Mouse (Mus musculus) hindbrain, postnatal 0 days (tissue): ENCODE measurements around the gene Pou6f2. TPM values are rescaled to one million over a fixed set of nuclear protein-coding genes. Genes with fewer than 3 reads are reported as not detected.

Experiments used
- ATAC-seq: fragments of 200-750 bp; cut with Nextera tagmentation; 2 replicates; pipeline ENCODE4 v1.8.0; 2017; ENCODE audit warnings: mild to moderate bottlenecking, moderate TSS enrichment, moderate library complexity
- DNase-seq: peaks from one replicate; pipeline ENCODE4 v3.0.0-alpha.2; 2015; ENCODE audit warnings: low spot score
- H3K27ac ChIP-seq: fragments of 300-500 bp; sonication (generic); 2 replicates; pipeline ENCODE4 v1.5.1; 2014; ENCODE audit warnings: mild to moderate bottlenecking
- H3K27me3 ChIP-seq: fragments of 300-500 bp; sonication (generic); 2 replicates; pipeline ENCODE4 v1.6.1; 2014; ENCODE audit warnings: low read length, mixed read lengths; ENCODE audit not compliant: insufficient read depth
- H3K36me3 ChIP-seq: fragments of 300-500 bp; sonication (generic); 2 replicates; pipeline ENCODE4 v1.6.1; 2014; ENCODE audit warnings: low read length, mixed read lengths; ENCODE audit not compliant: insufficient read depth
- H3K4me1 ChIP-seq: fragments of 300-500 bp; sonication (generic); 2 replicates; pipeline ENCODE4 v1.6.1; 2014; ENCODE audit warnings: antibody characterized with exemption, low read length, mixed read lengths; ENCODE audit not compliant: insufficient read depth
- H3K4me2 ChIP-seq: fragments of 300-500 bp; sonication (generic); 2 replicates; pipeline ENCODE4 v1.6.1; 2014; ENCODE audit warnings: low read depth, mild to moderate bottlenecking, low read length, moderate library complexity, mixed read lengths
- H3K4me3 ChIP-seq: fragments of 300-500 bp; sonication (generic); 2 replicates; pipeline ENCODE4 v1.5.1; 2014; ENCODE audit warnings: low read length
- H3K9ac ChIP-seq: fragments of 300-500 bp; sonication (generic); replicated peaks from 2 replicates; pipeline ENCODE4 v1.6.1; 2014; ENCODE audit warnings: mild to moderate bottlenecking, low read length, moderate library complexity, mixed read lengths
- H3K9me3 ChIP-seq: fragments of 300-500 bp; sonication (generic); 2 replicates; pipeline ENCODE4 v1.6.1; 2016; ENCODE audit warnings: low read length, mixed read lengths
- CTCF ChIP-seq: IDR thresholded peaks from 2 replicates; pipeline ENCODE4 v1.5.1; 2016; ENCODE audit warnings: antibody characterized with exemption, control low read depth, low read depth
- WGBS: fragments of 180-500 bp; shearing (Covaris S2); extraction: QIAGEN DNeasy Blood & Tissue Kit; methylation state at CpG from one replicate; pipeline ENCODE4 v1.1.7; 2014; 5-methylcytosine and 5-hydroxymethylcytosine counted together
- polyA plus RNA-seq: library from polyadenylated mRNA; unstranded; fragments of >200 nt; fragmentation: Nextera tagmentation; extraction: Ambion mirVana; gene quantifications from 2 replicates; pipeline ENCODE4 v1.2.1, GENCODE M21; 2015
- total RNA-seq: library from RNA; depleted of rRNA; stranded (reverse); fragments of >200 nt; gene quantifications from 2 replicates; pipeline ENCODE4 v1.2.3, GENCODE M21; 2014

The Pou6f2 gene
- total and polyA plus RNA-seq, 2 experiments from 2014 or later: 2.9 to 4.4 TPM

DNA sequence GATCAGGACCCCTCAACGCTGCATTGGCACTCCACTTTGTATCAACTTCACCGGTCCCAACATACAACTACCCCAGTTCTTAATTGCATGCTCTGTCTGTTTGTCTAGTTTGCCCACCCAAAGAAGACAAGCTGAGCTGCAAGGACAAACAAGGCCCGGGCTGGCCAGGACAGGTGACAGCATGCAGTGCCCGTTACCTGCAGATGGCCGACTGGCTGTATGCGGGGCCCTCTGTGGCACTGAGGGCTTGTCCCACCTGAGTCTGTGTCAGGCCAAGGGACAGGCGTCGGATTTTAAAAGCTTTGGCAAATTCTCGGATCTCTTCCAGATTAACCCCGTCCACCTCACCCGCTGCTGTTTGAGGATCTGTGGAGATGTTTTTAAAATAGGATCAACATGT is 268.7 kb downstream of the Pou6f2 start:
- DNase-seq (no peak), ATAC-seq (no peak)
- no peak for TF ChIP-seq CTCF
- H3K9ac ChIP-seq: no peak overlapping the region
- H3K4me1 ChIP-seq: 0 out of 2 replicates have a peak, but pooled peaks cover 5% of the 10 kb centered on the region
- H3K27me3 ChIP-seq: no peaks in the 10 kb centered on the region
- H3K36me3 ChIP-seq: no peaks in the 10 kb centered on the region
- 88% methylated on average over 11 of the region's 11 CpGs for WGBS
- no peak overlapping the region for H3K4me2 ChIP-seq
- H3K9me3 ChIP-seq: no peaks in the 10 kb centered on the region
- H3K4me3 ChIP-seq: no peak overlapping the region
- no peak overlapping the region for H3K27ac ChIP-seq

DNA sequence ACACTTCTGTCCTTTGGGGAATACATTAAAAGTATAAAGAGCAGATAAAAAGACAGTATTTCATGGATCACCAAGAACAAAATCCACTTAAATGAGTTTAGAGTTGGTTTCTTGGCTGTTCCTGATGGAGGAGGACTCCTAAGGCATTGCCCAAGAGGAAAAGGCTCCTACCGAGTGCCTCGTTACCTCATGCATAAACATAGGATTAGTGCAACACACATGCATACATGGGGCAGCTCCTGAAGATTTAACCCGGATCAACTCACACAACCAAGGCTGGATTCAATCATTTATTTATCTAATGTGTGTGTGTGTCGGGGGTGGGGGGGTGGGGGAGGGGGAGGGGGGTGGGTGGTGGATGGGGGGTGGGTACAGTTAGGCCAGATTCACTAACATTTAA is 269.4 kb downstream of the Pou6f2 start:
- Histone ChIP-seq H3K27me3 (no peaks in the 10 kb centered on the region), H3K36me3 (no peaks in the 10 kb centered on the region), H3K9ac (no peak overlapping the region), H3K27ac (no peak overlapping the region), H3K9me3 (no peaks in the 10 kb centered on the region), H3K4me1 (0 out of 2 replicates have a peak, but pooled peaks cover 5% of the 10 kb centered on the region), H3K4me2 (no peak overlapping the region), H3K4me3 (no peak overlapping the region)
- TF ChIP-seq CTCF: no peak
- DNase-seq (no peak), ATAC-seq (no peak)
- 31% methylated on average over 4 of the region's 4 CpGs for WGBS

DNA sequence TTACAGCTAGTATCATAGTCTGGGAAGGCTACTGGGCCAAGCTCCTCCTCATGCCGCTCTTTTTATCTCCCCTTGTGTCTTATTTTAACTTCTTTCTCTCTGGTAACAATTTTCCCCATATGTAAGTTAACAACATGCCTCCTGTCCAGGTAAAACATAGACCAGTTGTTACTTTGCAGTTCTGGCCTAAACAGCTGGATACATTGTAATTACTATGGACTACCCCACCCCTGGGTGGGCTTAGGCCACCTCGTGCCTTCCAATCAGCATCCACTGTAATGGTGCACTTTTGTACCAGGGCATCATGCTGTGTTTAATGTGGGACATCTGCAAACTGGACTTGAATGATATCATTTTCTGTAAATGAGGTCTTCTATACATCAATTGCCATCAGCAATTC is 271.4 kb downstream of the Pou6f2 start:
- no peak for TF ChIP-seq CTCF
- Histone ChIP-seq H3K4me2 (no peak overlapping the region), H3K36me3 (no peaks in the 10 kb centered on the region), H3K9me3 (no peaks in the 10 kb centered on the region), H3K4me1 (0 out of 2 replicates have a peak, but pooled peaks cover 5% of the 10 kb centered on the region), H3K4me3 (no peak overlapping the region), H3K27ac (no peak overlapping the region), H3K9ac (no peak overlapping the region), H3K27me3 (no peaks in the 10 kb centered on the region)
- DNase-seq (no peak), ATAC-seq (no peak)
- 69% methylated on average over 2 of the region's 2 CpGs for WGBS

DNA sequence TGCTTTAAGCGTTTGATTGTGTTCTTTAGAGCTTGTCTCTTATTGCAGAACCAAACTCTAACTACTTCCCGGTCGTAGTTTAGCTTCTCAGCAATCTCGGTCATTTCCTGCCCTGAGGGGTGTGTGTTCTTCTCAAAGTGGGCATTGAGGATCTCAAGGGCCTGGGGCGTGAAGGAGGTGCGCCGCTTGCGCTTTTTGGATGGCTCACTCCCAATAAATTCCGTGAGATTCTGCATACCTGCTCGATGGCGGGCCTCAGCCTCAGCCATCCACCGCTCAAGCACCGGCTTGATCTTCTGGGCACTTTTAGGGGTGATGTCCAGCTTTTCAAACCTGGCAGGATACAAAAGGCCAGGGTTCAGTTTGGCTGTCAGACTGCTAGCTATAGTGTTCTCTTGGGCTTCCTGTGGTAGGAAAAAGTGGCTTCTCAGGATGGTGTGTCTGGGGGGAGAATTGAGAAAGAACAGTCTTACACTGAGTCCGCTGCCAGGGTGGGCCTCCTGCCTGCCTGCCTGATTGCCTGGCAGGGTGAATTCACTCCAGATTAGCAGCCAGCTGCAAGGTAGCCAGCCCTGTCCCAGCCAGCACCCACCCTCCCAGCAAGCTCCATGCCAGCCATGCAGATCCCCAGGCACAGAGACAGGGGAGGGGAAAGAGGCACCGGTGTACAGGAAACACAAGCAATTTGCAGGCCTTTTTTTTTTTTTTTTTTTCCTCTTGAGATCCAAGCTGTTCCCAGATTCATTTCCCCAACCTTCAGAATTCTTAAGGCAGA is 272.1 kb downstream of the Pou6f2 start:
- TF ChIP-seq CTCF: no peak
- no peaks in the 10 kb centered on the region for H3K9me3 ChIP-seq
- no peaks in the 10 kb centered on the region for H3K27me3 ChIP-seq
- DNase-seq (peak; percentile 37), ATAC-seq (peak; percentile 60; the same call in 1 of the 2 replicates)
- WGBS: 69% methylated on average over 15 of the region's 15 CpGs
- no peak overlapping the region for H3K4me3 ChIP-seq
- no peak overlapping the region for H3K27ac ChIP-seq
- no peak overlapping the region for H3K4me2 ChIP-seq
- no peaks in the 10 kb centered on the region for H3K36me3 ChIP-seq
- H3K9ac ChIP-seq: no peak overlapping the region
- H3K4me1 ChIP-seq: 0 out of 2 replicates have a peak, but pooled peaks cover 5% of the 10 kb centered on the region

DNA sequence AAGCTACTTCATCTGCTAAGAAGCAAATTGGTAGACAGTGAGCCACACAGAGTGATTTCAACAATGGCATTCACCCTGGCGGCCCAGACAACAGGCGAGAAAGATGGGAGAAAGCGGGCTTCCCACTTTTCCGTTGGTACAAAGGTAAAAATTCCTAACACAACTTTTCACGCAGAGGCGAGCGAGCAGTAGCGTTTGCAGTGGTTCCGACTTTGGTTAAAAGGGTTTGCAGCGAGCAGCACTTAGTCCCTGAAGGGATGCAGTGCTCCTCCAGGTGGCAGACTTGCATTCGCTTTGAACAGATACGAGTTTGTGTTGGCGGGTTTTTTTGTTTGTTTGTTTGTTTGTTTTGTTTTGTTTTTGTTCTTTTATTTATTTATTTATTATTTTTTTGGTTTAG is 273.1 kb downstream of the Pou6f2 start:
- 25% methylated on average over 13 of the region's 13 CpGs for WGBS
- H3K4me3 ChIP-seq: peak overlapping the region; percentile 21; the same call in 1 of the 2 replicates
- no peaks in the 10 kb centered on the region for H3K4me1 ChIP-seq
- no peaks in the 10 kb centered on the region for H3K36me3 ChIP-seq
- H3K27ac ChIP-seq: no peak overlapping the region
- peak; percentile 78 for TF ChIP-seq CTCF
- H3K4me2 ChIP-seq: peak overlapping the region; percentile 50
- ATAC-seq: peak; percentile 73; the same call in 1 of the 2 replicates
- no peaks in the 10 kb centered on the region for H3K27me3 ChIP-seq
- H3K9ac ChIP-seq: 0 out of 2 replicates have a peak overlapping the region, but pooled peaks have one; percentile 21
- peak; percentile 89 for DNase-seq
- H3K9me3 ChIP-seq: no peaks in the 10 kb centered on the region

DNA sequence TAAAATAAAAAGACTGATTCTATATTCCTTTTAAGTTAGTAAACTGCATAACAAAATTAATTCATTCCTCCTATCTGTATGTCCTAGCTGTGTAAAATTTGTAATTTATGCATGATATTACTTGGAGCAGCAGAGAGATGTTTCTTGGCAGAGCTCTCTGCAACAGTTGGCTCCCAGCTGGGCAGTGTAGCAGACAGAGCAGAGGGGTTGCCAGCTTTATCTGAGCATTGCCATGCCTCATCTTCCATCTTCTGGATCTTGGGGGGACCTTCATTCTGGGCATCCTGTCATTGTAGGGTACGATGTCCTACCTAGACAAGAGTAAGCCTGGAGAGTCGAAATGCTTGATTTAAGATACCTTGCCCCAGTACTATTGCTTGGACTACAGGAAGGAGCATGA is 277.1 kb downstream of the Pou6f2 start:
- Histone ChIP-seq H3K9ac (no peak overlapping the region), H3K27me3 (no peaks in the 10 kb centered on the region), H3K4me2 (no peak overlapping the region), H3K9me3 (no peaks in the 10 kb centered on the region), H3K27ac (no peak overlapping the region), H3K36me3 (no peaks in the 10 kb centered on the region), H3K4me3 (no peak overlapping the region), H3K4me1 (no peaks in the 10 kb centered on the region)
- peak; percentile 55 for DNase-seq
- no peak for TF ChIP-seq CTCF
- ATAC-seq: 0 out of 2 replicates have a peak, but pooled peaks have one; percentile 68
- 79% methylated on average over 2 of the region's 2 CpGs for WGBS
